Mouse (Mus musculus) T-helper 1 cell (primary cell): ENCODE data around the gene Map7d2.
"Not testable (repeated sequence)": the region's sequence is repeated elsewhere in the genome, so short reads cannot be mapped to it uniquely, and the experiment has no call there.

Source experiments
- in situ Hi-C: fragments of 300-600 bp; cut with MboI, MseI; formaldehyde crosslinking; loops from one replicate; pipeline ENCODE4 v1.15.1; 2025; ENCODE audit warnings: high pct_unique_total_duplicates

Map7d2 gene

GRCm38 (mm10) chrX:159414130-159414828 lies at the start of gene Map7d2:
Gene Map7d2, plus strand, starts transcription at chrX:159414572.
- in situ Hi-C loops = no loop called here

GRCm38 (mm10) chrX:159371831-159372752 lies 42.3 kb upstream of the Map7d2 start, which contains the start of gene Eif1ax:
Gene Eif1ax, plus strand, starts transcription at chrX:159372178.
- in situ Hi-C loops = no loop called here

DNA sequence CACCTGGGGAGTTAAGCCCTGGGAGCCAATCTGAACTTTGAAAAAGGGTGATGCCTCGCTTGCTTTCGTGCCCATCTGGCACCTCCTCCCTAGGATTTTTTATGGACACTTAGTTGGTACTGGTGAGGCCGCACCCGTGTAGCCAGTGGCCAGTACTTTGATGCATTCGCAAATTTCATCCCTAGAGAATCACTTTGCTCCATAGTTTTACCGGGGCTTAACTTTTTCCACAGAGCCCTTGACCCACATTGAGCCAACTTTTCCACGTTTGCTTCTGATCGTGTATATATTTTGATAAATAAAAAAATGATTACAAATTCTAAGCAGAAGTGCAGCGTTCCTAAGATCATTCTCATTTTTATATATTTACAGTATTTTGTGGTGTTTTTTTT lies 41.6 kb upstream of the Map7d2 start:
- in situ Hi-C loops = no loop called here

- in situ Hi-C loops = no loop called here
Observed at GRCm38 (mm10) chrX:159387105-159387504, 27.3 kb upstream of the Map7d2 start.

DNA sequence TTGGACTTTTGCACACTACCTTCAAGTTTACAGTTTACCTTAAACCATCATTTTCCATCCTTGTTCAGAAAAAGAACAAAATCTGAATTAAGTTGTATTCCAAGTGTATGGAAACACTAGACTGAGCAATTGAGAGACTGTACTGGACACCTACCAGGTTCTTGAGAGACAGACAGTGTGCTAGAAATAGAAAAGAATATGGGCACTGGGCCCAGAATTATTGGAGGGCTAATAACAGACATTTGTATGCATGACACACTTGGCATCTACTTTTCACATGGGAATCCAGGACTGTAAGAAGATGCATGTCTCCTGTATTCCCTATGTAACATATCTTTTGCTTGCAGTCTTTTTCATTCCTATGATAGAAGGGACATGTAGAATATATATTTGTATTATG lies 25.4 kb upstream of the Map7d2 start:
- in situ Hi-C loops = no loop called here

- in situ Hi-C loops = no loop called here
Observed at GRCm38 (mm10) chrX:159390347-159390962, 23.9 kb upstream of the Map7d2 start.

DNA sequence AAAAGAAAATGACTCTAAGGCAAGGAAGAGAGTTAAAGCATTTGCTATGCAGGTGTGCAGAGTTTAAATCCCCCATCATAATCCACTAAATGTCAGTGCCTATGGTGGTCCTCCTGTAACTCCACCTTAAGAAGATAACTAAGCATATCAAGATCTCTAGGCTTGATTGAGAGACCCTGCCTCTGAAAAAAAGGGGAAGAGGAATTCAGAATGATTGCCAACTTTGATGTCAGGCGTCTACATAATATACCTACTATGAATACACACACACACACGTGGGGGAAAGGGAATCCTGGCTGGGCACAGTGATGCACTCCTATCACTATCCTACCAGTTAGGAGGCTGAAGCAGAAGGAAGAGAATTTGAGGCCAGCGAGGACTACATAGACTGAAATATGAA lies 23.1 kb upstream of the Map7d2 start:
- in situ Hi-C loops = no loop called here

GRCm38 (mm10) chrX:159409253-159409652 lies 5.1 kb upstream of the Map7d2 start:
- in situ Hi-C loops = no loop called here

DNA sequence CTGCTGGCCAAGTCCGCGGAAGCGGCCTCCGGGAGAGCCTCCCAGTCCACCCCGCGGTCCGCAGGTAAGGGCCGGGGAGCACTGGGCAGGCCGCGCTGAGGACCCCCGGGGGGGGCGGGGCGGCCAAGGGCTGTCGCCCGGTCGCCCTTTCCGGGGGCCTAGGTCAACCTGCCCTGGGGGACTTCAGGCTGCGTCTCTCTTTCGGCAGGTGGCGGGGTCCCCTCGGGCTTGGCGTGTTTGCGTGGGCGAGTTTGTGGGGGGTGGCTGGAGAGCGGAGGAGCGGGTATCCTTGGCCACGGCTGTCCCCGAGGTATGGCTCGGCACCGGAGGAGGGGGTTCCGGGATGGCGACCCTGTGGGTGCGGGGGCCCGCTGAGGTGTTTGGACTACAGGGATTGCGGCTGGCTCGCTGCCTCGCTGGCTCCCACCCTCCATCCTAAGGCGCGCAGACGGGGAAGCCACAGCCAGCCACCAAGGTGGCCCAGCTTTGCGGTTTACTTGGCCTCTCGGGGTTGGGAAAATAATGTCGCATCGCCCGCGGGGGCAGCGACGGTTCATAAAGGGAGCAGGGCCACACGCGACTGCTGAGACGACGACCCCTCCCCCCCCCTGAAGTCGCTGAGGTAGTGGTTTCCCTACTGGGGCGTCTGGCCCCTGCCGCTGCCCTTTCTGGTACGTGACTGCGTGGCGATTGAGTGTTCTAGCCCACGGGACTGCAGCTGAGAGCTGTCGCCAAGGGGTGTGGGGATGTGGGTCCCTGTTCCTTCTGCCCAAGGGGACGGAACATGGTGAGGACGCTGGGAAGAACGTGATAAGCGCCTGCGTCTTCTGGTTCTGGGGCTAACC lies 679 bp downstream of the Map7d2 start:
- in situ Hi-C loops = no loop called here

GRCm38 (mm10) chrX:159430507-159430906 lies 16.1 kb downstream of the Map7d2 start:
- in situ Hi-C loops = not testable (repeated sequence)

GRCm38 (mm10) chrX:159442128-159442527 lies 27.8 kb downstream of the Map7d2 start:
- in situ Hi-C loops = no loop called here

DNA sequence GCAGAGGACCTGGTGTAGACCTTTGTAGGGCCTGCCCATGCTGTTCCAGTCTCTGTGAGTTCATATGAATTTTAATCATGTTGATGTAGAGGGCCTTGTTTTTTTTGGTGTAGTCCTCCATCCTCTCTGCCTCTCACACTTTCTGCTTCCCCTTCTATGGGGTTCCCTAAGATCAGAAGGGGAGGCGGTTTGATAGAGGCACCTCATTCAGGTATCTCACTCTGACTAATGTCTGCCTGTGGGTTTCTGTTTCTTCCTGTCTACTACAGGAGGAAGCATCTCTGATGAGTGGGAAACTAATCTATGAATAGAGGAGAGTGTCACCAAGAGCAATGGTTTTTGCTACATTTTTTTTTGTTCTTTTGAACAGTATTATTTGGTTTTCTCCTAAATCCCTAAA lies 32.8 kb downstream of the Map7d2 start:
- in situ Hi-C loops = no loop called here

- in situ Hi-C loops = loop anchor here (25.0 kb wide), 1 partner anchor 503 kb away; no protein-coding TSS in a partner anchor
Observed at GRCm38 (mm10) chrX:159459006-159459654, 44.8 kb downstream of the Map7d2 start.

DNA sequence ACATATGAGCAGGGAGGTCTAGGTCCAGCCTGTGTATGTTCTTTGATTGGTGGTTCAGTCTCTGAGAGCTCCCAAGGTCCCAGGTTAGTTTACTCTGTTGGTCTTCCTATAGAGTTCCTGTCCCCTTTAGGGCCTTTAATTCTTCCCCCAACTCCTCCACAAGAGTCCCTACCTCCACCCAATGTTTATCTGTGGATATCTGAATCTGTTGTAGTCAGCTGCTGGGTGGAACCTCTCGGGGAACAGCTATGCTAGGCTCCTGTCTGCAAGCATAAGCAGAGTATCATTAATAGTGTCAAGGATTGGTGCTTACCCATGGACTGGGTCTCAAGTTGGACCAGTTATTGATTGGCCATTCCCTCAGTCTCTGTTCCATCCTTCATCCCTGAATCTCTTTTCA lies 60.4 kb downstream of the Map7d2 start:
- in situ Hi-C loops = loop anchor here (25.0 kb wide), 1 partner anchor 488 kb away; no protein-coding TSS in a partner anchor

DNA sequence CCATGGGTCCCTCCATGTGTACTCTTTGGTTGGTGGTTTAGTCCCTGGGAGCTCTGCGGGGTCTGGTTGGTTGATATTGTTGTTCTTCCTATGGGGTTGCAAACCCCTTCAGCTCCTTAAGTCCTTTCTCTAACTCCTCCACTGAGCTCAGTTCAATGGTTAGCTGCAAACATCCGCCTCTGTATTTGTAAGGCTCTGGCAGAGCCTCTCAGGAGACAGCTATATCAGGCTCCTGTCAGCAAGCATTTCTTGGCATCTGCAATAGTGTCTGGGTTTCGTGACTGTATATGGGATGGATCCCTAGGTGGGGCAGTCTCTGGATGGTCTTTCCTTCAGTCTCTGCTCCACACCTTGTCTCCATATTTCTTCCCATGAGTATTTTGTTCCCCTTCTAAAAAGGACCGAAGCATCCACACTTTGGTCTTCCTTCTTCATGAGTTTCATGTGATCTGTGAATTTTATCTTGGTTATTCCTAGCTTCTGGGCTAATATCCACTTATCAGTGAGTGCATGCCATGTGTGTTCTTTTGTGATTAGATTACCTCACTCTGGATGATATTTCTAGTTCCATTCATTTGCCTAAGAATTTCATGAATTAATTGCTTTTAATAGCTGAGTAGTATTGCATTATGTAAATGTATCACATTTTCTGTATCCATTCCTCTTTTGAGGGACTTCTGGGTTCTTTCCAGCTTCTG lies 64.0 kb downstream of the Map7d2 start:
- in situ Hi-C loops = not testable (repeated sequence)

GRCm38 (mm10) chrX:159484247-159484646 lies 69.9 kb downstream of the Map7d2 start:
- in situ Hi-C loops = loop anchor here (5.0 kb wide), 1 partner anchor 123 kb away; no protein-coding TSS in a partner anchor

DNA sequence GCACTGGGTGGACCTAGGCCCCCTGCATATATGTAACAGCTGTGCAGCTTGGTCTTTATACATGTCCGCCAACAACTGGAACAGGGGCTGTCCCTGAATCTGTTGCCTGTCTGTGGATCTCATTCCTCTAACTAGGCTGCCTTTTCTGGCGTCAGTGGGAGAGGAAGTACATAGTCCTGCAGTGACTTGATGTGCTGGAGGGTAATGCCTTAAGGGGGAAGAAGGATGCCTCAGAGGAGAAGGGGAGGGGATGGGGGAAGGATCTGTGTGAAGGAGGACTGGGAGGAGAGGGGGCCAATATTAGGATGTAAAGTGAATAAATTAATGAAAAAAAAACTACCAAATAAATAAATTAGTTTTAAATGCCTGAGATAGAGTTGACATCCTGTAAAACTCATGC lies 88.8 kb downstream of the Map7d2 start:
- in situ Hi-C loops = no loop called here

DNA sequence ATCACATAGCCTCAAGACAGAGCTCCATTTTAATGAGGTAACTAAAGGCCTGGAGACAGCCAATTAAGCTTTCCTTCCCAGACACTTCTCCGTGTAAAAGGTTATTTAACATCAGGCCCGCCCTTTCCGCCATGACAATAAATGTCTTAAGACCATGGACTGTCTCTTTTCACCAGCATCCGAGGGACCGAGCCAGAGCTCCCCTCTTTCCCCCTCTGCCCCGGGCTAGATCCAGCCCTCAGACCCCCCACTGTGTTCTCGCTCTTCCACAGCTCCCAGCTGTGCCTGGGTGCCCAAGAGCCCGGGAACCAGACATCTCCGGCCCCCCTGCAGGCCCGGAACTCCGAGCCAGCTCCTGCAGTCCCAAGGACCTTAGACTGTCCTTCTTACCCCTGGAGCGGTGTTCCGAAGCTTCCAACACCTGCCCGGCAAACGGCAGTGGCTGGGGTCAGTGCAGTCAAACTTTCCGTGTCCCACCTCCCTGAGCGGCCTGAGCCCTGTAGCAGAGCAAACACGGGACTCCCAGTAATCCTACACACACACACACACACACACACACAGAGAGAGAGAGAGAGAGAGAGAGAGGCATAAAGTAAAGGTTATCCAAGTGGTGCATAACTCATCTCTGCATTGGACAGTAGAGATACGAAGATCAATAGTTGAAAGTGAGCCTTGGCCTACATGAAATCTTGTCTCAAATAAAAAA lies 94.1 kb downstream of the Map7d2 start:
- in situ Hi-C loops = no loop called here

- in situ Hi-C loops = no loop called here
Observed at GRCm38 (mm10) chrX:159509042-159509441, 94.7 kb downstream of the Map7d2 start.
